In genomic region chr11:59282933-59283332, GRCm38 (mm10) we compare ENCODE assay signal across 9 mouse cellular contexts. TPM values are rescaled to one million over a fixed set of nuclear protein-coding genes. Genes with fewer than 3 reads are reported as not detected.
A peak's percentile ranks its signal among the peaks of the same experiment; 100 is the strongest.
DNase-seq lines count a peak whose midpoint lies in the region; ATAC-seq and TF ChIP-seq lines count a peak whose summit lies in the region.
"Had no signal": no experiment of that assay in that cellular context is flagged by ENCODE, and none has a peak within 500 bp of the region (broad histone marks: within the 10 kb centered on the region; RNA-seq: fewer than 3 reads in every experiment).

No protein-coding gene starts in this region.

- no peak for TF ChIP-seq CTCF in hindbrain, postnatal 0 days (IDR thresholded peaks at IDR 0.05; ENCODE audit: low read depth)

- H3K4me2 ChIP-seq in hindbrain, postnatal 0 days (ENCODE audit: low read depth, low read length), result no peak overlapping the region
- no peak overlapping the region for H3K4me2 ChIP-seq in hindbrain, embryonic 12.5 days (replicated peaks)
- 0 out of 2 replicates have a peak overlapping the region, but pooled peaks have one; percentile 1 for H3K4me2 ChIP-seq in forebrain, embryonic 16.5 days (ENCODE audit: low read length)
- H3K4me2 ChIP-seq in liver, embryonic 12.5 days, result no peak overlapping the region
- H3K4me2 ChIP-seq: liver, embryonic 13.5 days had no signal

- DNase-seq in hindbrain, postnatal 0 days (ENCODE audit: low spot score), result peak; percentile 82
- DNase-seq in adipocyte (ENCODE audit: low spot score), result peak; percentile 46
- peak; percentile 37 to 72 for DNase-seq in kidney, postnatal 25 days
- no peak for DNase-seq in midbrain, embryonic 10.5 days (ENCODE audit: low spot score)
- DNase-seq: liver, embryonic 13.5 days had no signal

- H3K4me3 ChIP-seq in hindbrain, postnatal 0 days (ENCODE audit: low read length), result no peak overlapping the region
- no peak overlapping the region for H3K4me3 ChIP-seq in hindbrain, embryonic 12.5 days
- no peak overlapping the region for H3K4me3 ChIP-seq in forebrain, embryonic 16.5 days (replicated peaks; ENCODE audit: low read length)
- H3K4me3 ChIP-seq in liver, embryonic 12.5 days, result no peak overlapping the region
- H3K4me3 ChIP-seq in midbrain, embryonic 10.5 days, result no peak overlapping the region
- H3K4me3 ChIP-seq: liver, embryonic 13.5 days had no signal

- H3K27ac ChIP-seq in hindbrain, postnatal 0 days, result no peak overlapping the region
- no peak overlapping the region for H3K27ac ChIP-seq in hindbrain, embryonic 12.5 days
- H3K27ac ChIP-seq in forebrain, embryonic 16.5 days (ENCODE audit: low read length), result no peak overlapping the region
- H3K27ac ChIP-seq in liver, embryonic 12.5 days, result no peak overlapping the region
- no peak overlapping the region for H3K27ac ChIP-seq in midbrain, embryonic 10.5 days (replicated peaks)
- H3K27ac ChIP-seq: liver, embryonic 13.5 days had no signal

- ATAC-seq in hindbrain, postnatal 0 days, result peak; percentile 56; the same call in 1 of the 2 replicates
- ATAC-seq in hindbrain, embryonic 12.5 days (ENCODE audit: low FRiP score), result no peak
- ATAC-seq in forebrain, embryonic 16.5 days, result peak; percentile 80
- no peak for ATAC-seq in liver, embryonic 12.5 days
- ATAC-seq in granulocyte monocyte progenitor cell, adult 5-6 weeks (replicated peaks; ENCODE audit: poor library complexity, severe bottlenecking), result no peak

- H3K9me3 ChIP-seq in hindbrain, postnatal 0 days (ENCODE audit: low read length), result no peaks in the 10 kb centered on the region
- no peaks in the 10 kb centered on the region for H3K9me3 ChIP-seq in hindbrain, embryonic 12.5 days (replicated peaks)
- no peaks in the 10 kb centered on the region for H3K9me3 ChIP-seq in forebrain, embryonic 16.5 days (ENCODE audit: control insufficient read depth, low read length)
- no peaks in the 10 kb centered on the region for H3K9me3 ChIP-seq in liver, embryonic 12.5 days (replicated peaks)
- H3K9me3 ChIP-seq in midbrain, embryonic 10.5 days (replicated peaks), result no peaks in the 10 kb centered on the region
- H3K9me3 ChIP-seq: liver, embryonic 13.5 days had no signal

- peaks cover 17% of the 10 kb centered on the region for H3K27me3 ChIP-seq in hindbrain, postnatal 0 days (ENCODE audit: insufficient read depth, low read length)
- H3K27me3 ChIP-seq in hindbrain, embryonic 12.5 days, result peaks cover 53% of the 10 kb centered on the region
- peaks cover 32% of the 10 kb centered on the region for H3K27me3 ChIP-seq in forebrain, embryonic 16.5 days (replicated peaks; ENCODE audit: control insufficient read depth, insufficient read depth, low read length)
- peaks cover 100% of the 10 kb centered on the region for H3K27me3 ChIP-seq in liver, embryonic 12.5 days (replicated peaks)
- peaks cover 88% of the 10 kb centered on the region for H3K27me3 ChIP-seq in midbrain, embryonic 10.5 days (ENCODE audit: low read depth, poor library complexity, severe bottlenecking)

- no peaks in the 10 kb centered on the region for H3K4me1 ChIP-seq in hindbrain, postnatal 0 days (ENCODE audit: insufficient read depth, low read length)
- H3K4me1 ChIP-seq in hindbrain, embryonic 12.5 days, result no peaks in the 10 kb centered on the region
- peaks cover 4% of the 10 kb centered on the region for H3K4me1 ChIP-seq in forebrain, embryonic 16.5 days (replicated peaks; ENCODE audit: control insufficient read depth, insufficient read depth, low read length)
- H3K4me1 ChIP-seq in liver, embryonic 12.5 days, result no peaks in the 10 kb centered on the region
- peaks cover 9% of the 10 kb centered on the region; the same call in 1 of the 2 replicates for H3K4me1 ChIP-seq in midbrain, embryonic 10.5 days
- H3K4me1 ChIP-seq: liver, embryonic 13.5 days had no signal

- no peak overlapping the region for H3K9ac ChIP-seq in hindbrain, postnatal 0 days (replicated peaks; ENCODE audit: low read length)
- H3K9ac ChIP-seq in hindbrain, embryonic 12.5 days, result no peak overlapping the region
- no peak overlapping the region for H3K9ac ChIP-seq in forebrain, embryonic 16.5 days (replicated peaks; ENCODE audit: low read depth, low read length)
- no peak overlapping the region for H3K9ac ChIP-seq in liver, embryonic 12.5 days
- H3K9ac ChIP-seq: liver, embryonic 13.5 days had no signal

- 44% methylated on average over 10 of the region's 10 CpGs for WGBS in hindbrain, postnatal 0 days
- WGBS in hindbrain, embryonic 12.5 days, result 86% methylated on average over 10 of the region's 10 CpGs
- 50% methylated on average over 10 of the region's 10 CpGs for WGBS in forebrain, embryonic 16.5 days
- WGBS in liver, embryonic 12.5 days (ENCODE audit: insufficient replicate concordance), result 65% methylated on average over 10 of the region's 10 CpGs
- 88% methylated on average over 10 of the region's 10 CpGs for WGBS in midbrain, embryonic 10.5 days

- no peaks in the 10 kb centered on the region for H3K36me3 ChIP-seq in hindbrain, postnatal 0 days (ENCODE audit: insufficient read depth, low read length)
- H3K36me3 ChIP-seq in hindbrain, embryonic 12.5 days, result no peaks in the 10 kb centered on the region
- no peaks in the 10 kb centered on the region for H3K36me3 ChIP-seq in forebrain, embryonic 16.5 days (ENCODE audit: control insufficient read depth, insufficient read depth)
- no peaks in the 10 kb centered on the region for H3K36me3 ChIP-seq in liver, embryonic 12.5 days
- H3K36me3 ChIP-seq in midbrain, embryonic 10.5 days, result no peaks in the 10 kb centered on the region
- H3K36me3 ChIP-seq: liver, embryonic 13.5 days had no signal

RNA-seq across cellular contexts. Expression of gene Wnt3a, which starts 7.6 kb away (rescaled TPM):
- 0.61 and 0.68 TPM in 2 replicates for total RNA-seq in hindbrain, postnatal 0 days (2014; rRNA removed)
- polyA plus RNA-seq in hindbrain, postnatal 0 days (2015; fragmentation: Nextera tagmentation; extraction: Ambion mirVana), result 0.31 and 0.44 TPM in 2 replicates
- polyA plus RNA-seq in hindbrain, embryonic 12.5 days (2016; fragmentation: Nextera tagmentation; extraction: Ambion mirVana), result 5.0 and 8.0 TPM in 2 replicates
- polyA plus RNA-seq in forebrain, embryonic 16.5 days (2015; fragmentation: Nextera tagmentation; extraction: Ambion mirVana), result 0.35 and 0.73 TPM in 2 replicates
- polyA plus RNA-seq in liver, embryonic 12.5 days (2016; fragmentation: Nextera tagmentation; extraction: Ambion mirVana), result 0.06 TPM in 1 of 2 replicates, not detected in the other
- total RNA-seq in granulocyte monocyte progenitor cell, adult 5-6 weeks (2014; fragmentation: Nextera tagmentation), result not detected in 2 replicates
- not detected in 2 replicates for total RNA-seq in granulocyte monocyte progenitor cell, adult 5-6 weeks (2017)
- polyA plus RNA-seq in midbrain, embryonic 10.5 days (2016; fragmentation: Nextera tagmentation; extraction: Ambion mirVana), result 5.3 and 8.7 TPM in 2 replicates
- polyA plus RNA-seq: liver, embryonic 13.5 days had no signal

RNA-seq across cellular contexts. Expression of gene Wnt9a, which starts 23.8 kb away (rescaled TPM):
- total RNA-seq in hindbrain, postnatal 0 days (2014; rRNA removed), result 2.8 and 4.5 TPM in 2 replicates
- polyA plus RNA-seq in hindbrain, postnatal 0 days (2015; fragmentation: Nextera tagmentation; extraction: Ambion mirVana), result 2.1 and 2.3 TPM in 2 replicates
- polyA plus RNA-seq in hindbrain, embryonic 12.5 days (2016; fragmentation: Nextera tagmentation; extraction: Ambion mirVana), result 6.1 and 6.9 TPM in 2 replicates
- polyA plus RNA-seq in forebrain, embryonic 16.5 days (2015; fragmentation: Nextera tagmentation; extraction: Ambion mirVana), result 1.5 and 1.6 TPM in 2 replicates
- 0.32 and 0.50 TPM in 2 replicates for polyA plus RNA-seq in liver, embryonic 12.5 days (2016; fragmentation: Nextera tagmentation; extraction: Ambion mirVana)
- not detected in 2 replicates for total RNA-seq in granulocyte monocyte progenitor cell, adult 5-6 weeks (2014; fragmentation: Nextera tagmentation)
- total RNA-seq in granulocyte monocyte progenitor cell, adult 5-6 weeks (2017), result not detected in 2 replicates
- polyA plus RNA-seq in midbrain, embryonic 10.5 days (2016; fragmentation: Nextera tagmentation; extraction: Ambion mirVana), result 7.8 and 9.7 TPM in 2 replicates

RNA-seq across cellular contexts. Expression of gene Arf1, which starts 54.9 kb away (rescaled TPM):
- 352 and 363 TPM in 2 replicates for total RNA-seq in hindbrain, postnatal 0 days (2014; rRNA removed)
- polyA plus RNA-seq in hindbrain, postnatal 0 days (2015; fragmentation: Nextera tagmentation; extraction: Ambion mirVana), result 609 and 632 TPM in 2 replicates
- 590 and 625 TPM in 2 replicates for polyA plus RNA-seq in hindbrain, embryonic 12.5 days (2016; fragmentation: Nextera tagmentation; extraction: Ambion mirVana)
- polyA plus RNA-seq in forebrain, embryonic 16.5 days (2015; fragmentation: Nextera tagmentation; extraction: Ambion mirVana), result 645 and 666 TPM in 2 replicates
- 341 TPM in 2 replicates for polyA plus RNA-seq in liver, embryonic 12.5 days (2016; fragmentation: Nextera tagmentation; extraction: Ambion mirVana)
- total RNA-seq in granulocyte monocyte progenitor cell, adult 5-6 weeks (2014; fragmentation: Nextera tagmentation), result 287 and 315 TPM in 2 replicates
- 336 and 384 TPM in 2 replicates for total RNA-seq in granulocyte monocyte progenitor cell, adult 5-6 weeks (2017)
- 633 and 659 TPM in 2 replicates for polyA plus RNA-seq in midbrain, embryonic 10.5 days (2016; fragmentation: Nextera tagmentation; extraction: Ambion mirVana)

Comparison
In these comparisons a context has a peak if more than half of its experiments do, and no peak if none do; other contexts are left out.
1. ATAC-seq: peak in hindbrain, postnatal 0 days (single experiment) and forebrain, embryonic 16.5 days (single experiment); none in hindbrain, embryonic 12.5 days (single experiment), liver, embryonic 12.5 days (single experiment) and granulocyte monocyte progenitor cell, adult 5-6 weeks (single experiment).